Mouse (Mus musculus): ENCODE results near the gene Gpr137b.
"Not testable (repeated sequence)": the region's sequence is repeated elsewhere in the genome, so short reads cannot be mapped to it uniquely, and the experiment has no call there.

GRCm38 (mm10) chr13:13416007-13416337 lies 22.2 kb upstream of the Gpr137b start:
- not testable (repeated sequence) for TF ChIP-seq CTCF (IDR thresholded peaks at IDR 0.05); POLR2A (IDR thresholded peaks at IDR 0.05; ENCODE audit: insufficient read depth, low read depth, low read length)
